Mouse (Mus musculus) 416B (cell line): ENCODE data around the gene 4930579F01Rik.

ENCODE experiments used
- DNase-seq: peaks from one replicate; pipeline ENCODE4 v3.0.0; 2011; ENCODE audit warnings: low read depth

The 4930579F01Rik gene

DNA sequence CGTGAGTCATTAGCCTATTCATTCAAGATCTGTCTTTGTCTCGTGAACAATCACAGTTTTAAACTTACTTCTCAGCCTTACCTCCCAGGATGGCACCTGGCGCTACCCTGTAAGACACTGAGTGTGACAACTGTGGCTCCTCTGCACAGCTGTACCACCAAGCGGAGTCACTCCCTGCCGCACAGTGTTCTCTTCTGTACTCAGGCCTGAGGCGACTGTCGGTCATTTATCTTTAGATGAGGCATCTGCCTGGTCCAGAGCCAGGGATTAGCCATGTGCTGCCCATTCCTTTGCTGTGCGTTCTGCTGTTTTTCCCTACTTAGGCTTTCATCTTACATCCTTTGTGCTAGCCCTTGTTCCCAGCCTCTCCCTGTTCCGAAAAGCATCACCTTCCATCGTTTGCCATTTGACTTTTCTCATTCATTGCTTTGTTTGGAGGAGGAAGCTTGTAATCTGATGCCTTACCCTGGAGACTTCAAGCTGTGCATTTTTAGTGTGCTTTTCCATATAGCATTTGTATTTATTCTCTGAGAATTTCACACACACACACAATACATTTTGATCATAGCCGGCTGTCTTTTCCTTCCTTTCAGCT is 21.9 kb upstream of the 4930579F01Rik start:
- no peak for DNase-seq

DNA sequence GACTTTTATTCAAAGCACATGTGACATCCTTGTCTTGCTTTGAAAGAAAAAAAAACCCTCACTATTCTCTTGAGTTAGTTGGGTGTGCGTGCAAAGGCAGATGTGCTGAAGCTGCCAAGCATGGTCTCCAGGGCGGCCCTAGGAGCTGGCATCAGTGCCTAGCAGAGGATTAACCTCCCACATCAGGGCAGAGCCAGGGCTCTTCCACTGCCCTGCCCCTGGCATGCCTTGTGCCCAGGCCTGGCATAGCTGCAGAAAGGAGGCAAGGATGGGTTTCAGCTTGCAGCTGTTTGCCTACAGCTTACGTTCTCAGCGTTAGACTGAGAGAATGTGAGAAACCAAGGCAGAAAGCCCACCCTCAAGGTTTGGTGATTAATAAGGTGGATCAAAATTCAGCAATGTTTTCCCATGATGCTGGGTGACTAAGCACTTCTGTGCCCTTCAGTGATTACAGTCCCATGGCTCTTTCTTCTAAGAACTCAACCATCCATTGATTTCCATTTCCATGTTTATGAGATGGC is 18.9 kb upstream of the 4930579F01Rik start:
- no peak for DNase-seq

DNA sequence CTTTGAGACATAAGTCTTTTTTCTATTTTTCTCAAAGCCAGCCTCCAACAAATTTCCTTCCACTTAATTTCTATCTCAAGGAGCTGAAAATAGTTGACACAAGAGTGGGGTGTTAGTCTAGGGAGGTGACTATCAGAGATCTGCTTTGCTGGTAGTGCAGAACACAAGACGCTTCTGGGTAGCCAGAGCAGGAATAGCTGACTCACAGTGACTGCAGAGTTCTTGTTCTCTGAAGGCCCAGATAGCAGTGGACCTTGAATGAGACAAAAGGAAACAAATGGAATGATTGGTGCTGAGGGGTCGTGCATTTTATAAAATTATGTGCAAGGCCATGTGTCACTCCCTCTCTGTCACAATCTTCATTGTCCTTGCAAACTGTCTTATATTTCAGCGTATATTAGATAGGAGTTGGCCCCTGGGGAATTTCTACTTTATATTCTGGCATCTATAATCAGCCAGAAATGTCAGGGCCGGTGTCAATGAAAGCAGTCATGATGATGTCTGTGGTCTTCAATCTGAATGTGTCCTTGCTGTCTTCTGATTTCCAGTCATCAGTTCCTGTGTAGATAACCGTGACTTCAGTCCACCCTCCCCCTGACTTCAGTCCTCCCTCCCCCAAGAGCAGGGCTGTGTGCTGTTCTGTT is 16.9 kb upstream of the 4930579F01Rik start:
- DNase-seq = peak; percentile 66

DNA sequence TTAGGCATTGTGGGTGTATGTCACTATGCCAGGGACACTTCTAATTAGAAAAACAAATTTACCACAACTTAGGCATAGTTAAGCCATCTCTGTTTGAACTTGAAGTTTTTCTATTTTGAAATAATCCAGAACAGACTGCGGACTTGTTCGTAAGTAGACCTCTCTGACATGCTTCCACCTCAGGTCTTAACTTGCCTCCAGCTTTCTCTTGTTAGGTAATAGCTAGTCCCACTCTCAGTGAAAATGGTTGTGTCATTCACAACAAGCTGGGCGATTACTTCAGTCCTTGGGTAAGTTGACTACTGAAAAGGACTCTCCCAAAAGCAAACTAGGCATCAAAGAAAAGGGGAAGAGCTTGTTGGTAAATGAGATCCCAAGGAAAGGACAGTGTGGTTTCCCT is 15.2 kb upstream of the 4930579F01Rik start:
- DNase-seq = no peak

DNA sequence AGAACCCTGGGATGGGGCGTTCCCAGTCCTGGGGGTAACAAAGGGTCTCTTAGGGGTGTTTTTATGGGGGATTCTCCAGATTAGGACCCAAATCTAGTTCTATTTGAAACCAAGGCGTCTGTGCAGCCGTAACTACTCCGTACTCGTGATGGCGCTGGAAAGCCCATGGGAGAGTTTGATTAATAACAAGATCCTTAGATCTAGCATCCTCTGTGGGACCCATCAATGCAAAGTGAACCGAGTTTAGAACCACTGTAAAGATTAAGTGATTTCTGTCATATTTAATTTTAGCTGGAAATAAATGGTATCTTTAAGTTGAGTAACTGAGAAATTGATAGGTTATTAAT is 5.1 kb upstream of the 4930579F01Rik start:
- no peak for DNase-seq

DNA sequence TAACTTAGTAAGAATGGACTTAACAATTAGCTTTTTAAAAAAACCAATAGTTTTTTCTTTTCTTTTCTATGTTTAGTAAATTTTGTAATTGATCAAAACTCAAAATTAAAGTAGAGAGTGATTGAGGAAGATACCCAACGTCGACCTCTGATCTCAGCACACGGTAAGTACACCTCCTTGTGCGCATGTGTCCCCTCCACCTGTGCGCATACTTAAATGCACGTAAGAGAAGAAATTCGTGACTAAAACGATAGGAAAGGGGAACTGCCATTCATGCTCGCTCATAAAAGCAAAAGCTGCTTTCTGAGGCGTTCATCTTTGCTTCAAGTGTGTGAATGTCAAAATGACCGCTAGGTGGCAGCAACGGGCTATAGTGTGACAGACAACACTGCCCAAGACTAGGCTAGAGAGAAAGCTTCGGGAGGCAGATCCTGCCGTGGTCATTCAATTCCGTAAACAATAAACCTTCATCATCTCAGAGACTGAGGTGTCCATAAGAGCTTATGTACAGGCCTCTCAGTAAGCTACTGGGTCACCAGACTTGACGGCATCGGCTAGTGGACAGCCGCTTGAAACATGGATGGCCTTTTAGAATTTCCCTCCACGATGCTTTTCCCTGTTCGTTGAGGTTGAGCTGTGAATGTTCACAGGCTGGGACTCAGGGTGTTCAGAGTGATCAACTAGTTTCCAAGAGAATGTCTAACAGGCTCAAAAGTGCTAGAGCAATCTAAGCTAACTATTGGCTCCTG is 4.5 kb upstream of the 4930579F01Rik start:
- DNase-seq = peak; percentile 89

DNA sequence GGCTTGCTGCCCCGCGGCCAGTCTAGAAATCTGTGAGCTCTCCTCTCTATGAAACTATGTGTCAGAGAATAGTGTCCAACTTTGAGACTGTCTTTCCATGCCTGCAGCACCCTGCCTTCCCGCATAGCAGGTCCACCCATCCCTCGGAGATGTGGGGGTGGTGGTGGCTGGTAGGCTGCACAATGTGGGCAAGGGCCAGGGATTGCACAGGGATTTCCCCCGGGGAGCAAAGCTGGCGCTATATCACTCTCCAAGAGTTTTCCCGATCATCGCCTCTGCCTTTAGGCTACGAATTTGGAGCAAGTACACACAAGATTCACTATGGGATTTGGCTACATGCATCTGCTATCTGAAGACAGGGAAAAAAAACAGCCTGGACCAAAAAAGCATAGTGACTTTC is 3.9 kb upstream of the 4930579F01Rik start:
- DNase-seq = no peak

DNA sequence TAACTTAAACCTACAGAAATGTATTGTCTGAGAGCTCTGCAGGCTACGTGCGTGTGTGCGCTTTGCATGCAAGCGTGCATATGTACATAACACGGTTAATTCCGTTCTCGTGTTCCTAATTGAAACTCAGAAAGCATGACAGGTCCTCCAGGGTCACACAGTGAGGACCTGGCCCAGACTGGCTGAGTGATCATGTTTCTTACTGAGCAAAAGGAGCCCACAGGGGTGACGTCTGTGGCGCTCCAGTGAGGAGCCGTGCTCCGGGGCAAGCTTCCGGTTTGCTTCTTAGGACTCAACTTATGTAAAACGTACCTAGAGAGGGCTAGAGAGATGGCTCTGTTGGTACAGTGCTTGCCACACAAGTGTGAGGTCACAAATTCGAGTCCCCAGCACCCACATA is 3.5 kb upstream of the 4930579F01Rik start:
- DNase-seq = no peak

DNA sequence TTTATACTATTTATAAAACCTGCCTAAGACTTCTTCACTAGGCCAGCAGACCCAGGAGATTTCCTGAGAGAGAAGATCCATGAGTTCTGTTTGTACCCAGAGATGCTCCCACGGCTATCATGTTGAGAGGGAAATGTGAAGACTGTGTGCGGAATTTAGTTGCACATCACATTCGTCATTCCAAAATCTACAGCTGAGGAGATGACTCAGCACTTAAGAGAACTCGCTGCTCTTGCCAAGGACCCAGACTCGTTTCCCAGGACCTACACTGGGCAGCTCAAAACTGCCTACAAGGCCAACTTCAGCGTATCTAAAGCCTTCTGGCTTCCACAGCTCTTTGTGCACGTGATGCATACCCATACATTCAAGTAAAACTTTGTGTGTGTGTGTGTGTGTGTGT is 1.4 kb downstream of the 4930579F01Rik start:
- peak; percentile 16 for DNase-seq

DNA sequence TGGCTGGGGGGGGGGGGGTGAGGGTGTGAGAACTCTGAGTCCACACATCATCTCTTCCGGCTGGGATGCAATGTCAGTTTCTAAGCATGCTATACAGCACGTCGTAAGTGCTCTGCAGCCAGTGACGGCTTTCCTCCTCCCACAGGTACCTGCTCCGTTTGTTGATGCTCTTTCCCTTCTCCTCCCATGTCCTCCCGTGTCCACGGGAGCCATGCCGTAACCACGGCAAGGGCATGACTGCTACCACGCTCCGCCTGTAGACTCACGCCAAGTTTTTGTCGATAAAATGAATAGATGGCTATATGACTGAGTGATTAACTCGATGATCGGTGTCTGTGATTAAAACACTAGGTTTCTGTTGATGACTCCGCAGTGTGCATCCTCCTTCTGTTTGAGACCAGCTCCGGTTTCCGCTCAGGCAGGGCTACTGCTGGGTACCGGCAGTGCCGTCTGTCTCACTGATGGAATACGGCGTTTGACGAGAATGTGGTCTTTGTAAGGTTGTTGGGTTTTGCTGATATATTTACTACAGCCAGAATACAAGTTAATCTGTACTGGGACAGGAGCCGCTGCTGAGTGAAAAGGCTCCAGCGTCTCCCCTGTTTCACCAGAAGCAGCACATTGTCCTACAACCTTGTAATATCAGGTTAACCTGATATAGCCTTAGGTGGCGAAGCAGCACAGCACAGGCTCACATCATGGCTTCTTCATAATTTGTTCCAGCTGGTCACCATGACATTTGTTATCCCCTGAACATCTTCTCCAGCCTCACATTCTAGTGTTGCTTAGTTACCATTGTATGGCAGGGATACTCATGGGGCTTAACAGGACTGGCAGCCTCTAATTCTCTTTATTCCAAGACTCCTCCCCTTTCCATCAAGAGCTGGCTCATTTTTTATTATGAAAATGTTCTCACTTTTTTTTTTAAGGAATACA is 7.4 kb downstream of the 4930579F01Rik start:
- DNase-seq = no peak

DNA sequence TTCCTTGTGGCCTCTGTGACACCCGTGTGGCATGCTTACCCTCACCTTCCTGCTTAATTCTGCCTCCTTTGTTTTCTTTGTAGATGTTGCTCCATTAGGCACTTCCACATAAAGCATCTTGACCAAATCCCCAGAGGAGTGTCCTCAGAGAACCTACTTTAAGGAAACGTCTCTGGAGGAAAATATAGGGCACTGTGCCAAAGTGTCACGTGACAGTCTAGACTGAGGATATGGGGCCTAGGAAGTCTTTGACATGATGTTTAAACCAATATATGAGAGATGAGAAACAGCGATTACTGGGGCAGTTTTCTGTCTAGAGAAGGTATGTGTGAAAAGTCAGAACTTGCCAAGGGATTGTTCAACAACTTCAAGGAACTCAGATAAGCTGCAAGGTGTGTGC is 8.3 kb downstream of the 4930579F01Rik start:
- DNase-seq = no peak

DNA sequence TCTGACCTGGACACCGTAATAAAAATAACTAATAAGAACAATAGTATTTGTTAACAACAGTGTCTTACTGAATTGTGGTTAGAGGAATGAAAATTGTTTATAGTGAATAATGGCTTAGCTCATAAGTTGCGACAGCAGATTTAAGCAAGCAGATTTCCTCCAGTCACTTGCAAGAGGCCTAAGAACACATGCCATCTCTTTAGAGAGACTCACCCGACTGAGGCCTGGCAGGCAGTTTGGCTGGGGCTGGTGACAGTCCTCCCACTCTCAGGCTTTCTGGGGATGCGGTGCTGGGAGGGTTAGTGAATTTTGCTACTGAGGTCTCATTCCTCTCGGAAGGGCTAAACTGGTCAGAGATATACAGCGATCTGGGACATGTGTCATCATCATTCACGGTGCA is 10.3 kb downstream of the 4930579F01Rik start:
- DNase-seq = no peak

DNA sequence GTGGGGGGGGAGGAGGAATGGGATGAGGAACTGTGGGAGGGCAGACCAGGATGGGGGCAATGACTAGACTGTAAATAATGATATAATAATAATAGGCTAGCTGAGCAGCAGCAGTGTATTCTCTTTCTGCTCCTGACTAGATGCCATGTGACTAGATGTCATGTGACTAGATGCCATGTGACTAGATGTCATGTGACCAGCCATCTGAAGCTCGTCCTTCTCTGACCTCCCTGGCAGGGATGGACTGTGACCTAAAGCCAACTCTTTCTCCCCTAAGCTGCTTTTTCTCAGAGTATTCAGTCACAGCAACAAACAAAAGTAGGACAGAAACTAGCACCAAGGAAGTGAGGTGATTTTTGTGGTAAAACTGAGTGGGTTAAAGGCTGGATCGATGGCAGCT is 11.6 kb downstream of the 4930579F01Rik start:
- no peak for DNase-seq

DNA sequence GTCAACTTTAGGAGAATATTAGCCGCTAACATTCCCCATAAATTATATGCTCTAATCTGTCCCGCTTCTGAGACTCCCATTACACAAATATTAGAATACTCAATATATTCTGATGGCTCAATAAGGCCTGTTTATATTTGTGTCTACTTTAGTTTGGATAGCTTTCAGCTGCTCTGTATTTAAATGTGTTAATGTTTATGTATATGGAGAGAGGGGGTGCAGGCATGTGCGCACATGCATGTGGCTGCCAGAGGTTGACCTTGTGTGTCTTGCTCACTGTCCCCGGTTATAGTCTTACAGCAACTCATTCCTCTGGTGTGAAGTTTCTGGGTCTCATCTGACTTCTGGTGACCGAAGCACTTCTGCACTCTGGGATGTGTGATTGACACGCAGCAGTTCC is 18.1 kb downstream of the 4930579F01Rik start:
- no peak for DNase-seq

DNA sequence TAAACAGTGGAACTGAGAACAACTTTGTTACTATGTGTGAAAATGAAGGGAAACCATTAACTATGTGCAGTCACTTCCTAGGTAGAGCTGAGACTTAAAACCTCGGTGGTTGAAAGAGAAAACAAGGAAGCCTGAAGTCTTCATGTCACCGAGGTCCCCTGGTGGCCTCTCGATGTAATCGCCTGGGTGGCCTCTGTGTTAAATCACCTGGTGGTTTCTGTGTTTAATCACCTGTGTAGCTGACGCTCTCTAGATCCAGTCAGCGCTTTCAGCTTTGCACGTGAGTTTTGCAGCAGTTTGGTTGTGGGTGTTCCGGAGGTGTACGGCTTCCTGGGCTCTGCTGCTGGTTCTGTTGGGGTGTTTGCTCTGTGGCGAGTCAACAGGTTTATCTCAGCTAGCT is 20.3 kb downstream of the 4930579F01Rik start:
- DNase-seq = peak; percentile 21

DNA sequence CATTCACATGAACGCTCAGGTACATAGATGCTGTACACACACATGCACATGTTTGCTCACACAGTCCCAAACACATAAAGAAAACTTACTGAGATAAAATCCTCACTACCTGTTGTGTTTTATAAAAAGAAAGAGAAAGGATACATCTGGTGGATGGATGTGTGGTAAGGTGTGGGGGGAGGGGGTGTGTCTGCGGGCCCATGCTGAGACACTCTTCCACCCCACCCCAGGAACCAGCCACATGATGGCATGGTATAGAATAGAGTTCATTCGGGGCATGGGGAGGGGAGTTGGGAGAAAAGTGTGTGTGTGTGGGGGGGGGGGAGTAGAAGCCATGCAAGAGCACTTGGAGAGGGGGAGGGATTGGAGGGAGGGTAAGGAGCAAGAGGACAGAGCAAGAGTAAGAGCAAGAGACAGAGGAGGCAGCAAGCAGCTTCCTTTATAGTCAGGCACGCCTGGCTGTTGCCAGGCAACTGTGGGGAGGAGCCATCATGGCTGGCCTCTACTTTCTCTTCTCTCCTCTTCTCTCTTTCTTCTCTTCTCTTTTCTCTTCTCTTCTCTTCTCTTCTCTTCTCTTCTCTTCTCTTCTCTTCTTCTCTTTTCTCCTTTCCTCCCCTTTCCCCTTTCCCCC is 31.0 kb downstream of the 4930579F01Rik start:
- peak; percentile 15 for DNase-seq

DNA sequence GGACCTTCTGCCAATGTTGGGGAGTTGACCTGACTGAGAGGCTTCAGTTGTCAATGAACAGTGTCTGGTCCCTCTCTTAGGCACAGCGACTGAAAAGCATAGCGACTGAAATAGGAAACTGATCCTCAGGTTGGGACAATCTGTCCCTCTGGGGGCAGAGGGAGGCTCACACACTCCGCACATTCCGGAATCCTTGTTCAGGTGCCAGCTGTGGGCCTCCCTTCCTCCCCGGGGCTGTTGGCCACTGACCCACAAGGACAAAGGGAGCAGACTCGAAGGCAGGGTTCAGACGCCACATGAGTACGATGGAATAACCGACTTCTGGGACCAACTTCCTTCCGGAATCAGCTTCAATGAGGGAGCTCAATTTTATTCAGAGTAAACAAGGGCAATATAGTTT is 32.0 kb downstream of the 4930579F01Rik start:
- no peak for DNase-seq

DNA sequence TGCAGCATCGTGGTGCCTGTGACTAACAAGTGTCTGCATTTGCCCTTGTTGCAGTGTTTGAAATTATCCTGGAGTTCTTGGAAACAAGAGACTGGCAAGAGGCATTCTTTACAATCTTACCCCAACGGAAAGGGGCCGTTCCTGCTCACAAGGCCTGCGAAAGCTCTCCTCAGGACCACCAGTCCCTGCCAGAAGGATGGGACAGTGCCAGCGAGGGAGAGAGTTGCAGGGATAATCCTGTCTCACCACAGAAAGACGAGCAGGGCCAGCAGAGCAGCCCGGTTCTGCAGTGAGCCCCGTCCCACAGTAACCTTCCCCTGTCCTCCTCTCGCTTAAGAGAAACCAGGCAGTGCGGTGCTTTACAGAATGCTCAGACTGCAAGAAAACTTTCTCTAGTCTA is 37.0 kb downstream of the 4930579F01Rik start:
- DNase-seq = no peak

DNA sequence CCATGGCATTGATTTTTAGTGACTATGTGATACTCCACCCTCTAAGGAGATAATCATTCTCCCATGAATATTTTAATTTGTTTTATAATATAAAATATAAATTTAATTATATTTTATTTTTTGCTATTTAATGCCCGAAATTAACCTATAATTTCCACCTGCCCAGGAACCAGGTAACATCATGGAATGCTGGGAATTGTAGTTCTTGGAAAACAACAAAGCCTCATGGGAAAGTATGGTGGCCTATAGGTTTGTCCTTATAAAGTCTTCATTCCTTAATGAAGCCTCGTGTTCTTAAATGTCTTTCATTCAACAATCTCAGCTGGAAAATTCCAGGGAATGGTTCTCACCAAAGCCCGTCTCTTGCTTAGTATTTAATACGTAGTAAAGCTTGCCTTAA is 38.6 kb downstream of the 4930579F01Rik start:
- no peak for DNase-seq

DNA sequence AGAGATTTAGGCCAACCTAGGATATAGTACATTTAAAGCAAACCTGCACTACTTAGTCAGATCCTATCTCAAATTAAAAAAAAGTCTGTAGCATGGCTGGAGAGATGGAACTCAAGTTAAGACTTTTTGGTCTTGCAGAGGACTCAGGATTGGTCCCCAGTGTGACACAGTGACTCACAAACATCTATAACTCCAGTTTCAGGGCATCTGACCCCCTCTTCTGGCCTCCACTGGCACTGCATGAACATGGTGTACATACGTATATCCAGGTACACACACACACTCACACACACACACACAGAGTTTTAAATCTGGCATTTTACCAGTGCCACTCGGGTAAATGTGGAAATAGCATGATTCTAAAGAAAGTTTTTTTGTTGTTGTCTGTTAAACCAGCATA is 44.8 kb downstream of the 4930579F01Rik start:
- DNase-seq = peak; percentile 36

DNA sequence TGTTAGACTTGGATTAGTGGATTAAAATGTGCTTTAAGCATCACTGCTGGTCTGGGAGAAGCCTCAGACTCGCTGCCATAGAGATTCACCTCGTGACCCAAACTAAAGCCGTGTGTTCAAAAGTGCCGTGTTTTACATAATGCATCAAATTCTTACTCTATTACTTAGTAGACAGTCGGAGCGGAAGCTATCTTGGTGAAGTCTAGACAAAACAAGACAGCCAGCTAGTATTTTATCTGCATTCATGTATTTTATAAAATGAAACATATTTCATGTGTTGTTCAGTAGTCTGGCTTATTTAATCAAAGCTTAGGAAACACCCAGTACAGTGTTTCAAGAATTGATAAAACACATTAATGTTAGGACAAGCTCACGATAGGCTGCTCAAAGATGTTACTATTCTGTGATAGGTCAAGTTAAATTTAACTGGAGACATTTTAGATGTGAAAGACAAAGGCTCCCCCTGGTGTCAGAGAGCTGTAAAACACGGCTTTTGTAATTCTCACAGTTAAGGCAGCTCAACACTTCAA is 48.9 kb downstream of the 4930579F01Rik start, which contains the start of gene Mttp:
Gene Mttp, minus strand, starts transcription at position 327 of the 530 bp plus-strand sequence.
- peak; percentile 95 for DNase-seq
